Comparison of ENCODE assay signal across 20 mouse cellular contexts in genomic region chr2:132398136-132398535, GRCm38 (mm10). TPM values are rescaled to one million over a fixed set of nuclear protein-coding genes. Genes with fewer than 3 reads are reported as not detected.
"Had no signal": no experiment of that assay in that cellular context is flagged by ENCODE, and none has a peak within 500 bp of the region (broad histone marks: within the 10 kb centered on the region; RNA-seq: fewer than 3 reads in every experiment).

No protein-coding gene starts in this region.

- H3K4me2 ChIP-seq: lung, embryonic 14.5 days; midbrain, embryonic 12.5 days; neural tube, embryonic 13.5 days; neural tube, embryonic 15.5 days had no signal

- H3K27me3 ChIP-seq: midbrain, embryonic 12.5 days; neural tube, embryonic 13.5 days; neural tube, embryonic 15.5 days had no signal

- H3K4me3 ChIP-seq: midbrain, embryonic 10.5 days; midbrain, embryonic 12.5 days; myocyte; neural tube, embryonic 13.5 days; neural tube, embryonic 15.5 days had no signal

- H3K36me3 ChIP-seq: midbrain, embryonic 10.5 days; midbrain, embryonic 12.5 days; neural tube, embryonic 13.5 days; neural tube, embryonic 15.5 days had no signal

- H3K4me1 ChIP-seq: midbrain, embryonic 10.5 days; midbrain, embryonic 12.5 days; neural tube, embryonic 13.5 days had no signal

- H3K9ac ChIP-seq: lung, embryonic 14.5 days; midbrain, embryonic 12.5 days; neural tube, embryonic 13.5 days; neural tube, embryonic 15.5 days had no signal

- DNase-seq: lung, adult 18-20 months; lung, embryonic 14.5 days; lung, postnatal 10 days; lung, postnatal 4 days; midbrain, embryonic 14.5 days; retina, postnatal 1 day; right cerebral cortex, adult 18-20 months; right cerebral cortex, postnatal 25 days; right cerebral cortex, postnatal 4 days; spleen, adult 18-20 months; thymus, adult 18-20 months; thymus, postnatal 25 days; thymus, postnatal 4 days had no signal

- H3K9me3 ChIP-seq: neural tube, embryonic 15.5 days had no signal

- H3K27ac ChIP-seq: midbrain, embryonic 10.5 days; midbrain, embryonic 12.5 days; neural tube, embryonic 13.5 days; neural tube, embryonic 15.5 days had no signal

- ATAC-seq: midbrain, embryonic 16.5 days had no signal

RNA-seq across cellular contexts. Expression of gene Prokr2, which starts 12.9 kb away (rescaled TPM):
- polyA plus RNA-seq: myocyte; urinary bladder, adult 2 months had no signal
